26 mouse cellular contexts compared by ENCODE assay signal in genomic region chr9:94694243-94694642, GRCm38 (mm10). TPM values are rescaled to one million over a fixed set of nuclear protein-coding genes. Genes with fewer than 3 reads are reported as not detected.
DNase-seq lines count a peak whose midpoint lies in the region; ATAC-seq and TF ChIP-seq lines count a peak whose summit lies in the region.
"Had no signal": no experiment of that assay in that cellular context is flagged by ENCODE, and none has a peak within 500 bp of the region (broad histone marks: within the 10 kb centered on the region; RNA-seq: fewer than 3 reads in every experiment).

No protein-coding gene starts in this region.

- no peaks in the 10 kb centered on the region for H3K79me2 ChIP-seq in heart, adult 2 months (replicated peaks; ENCODE audit: control insufficient read depth, insufficient read depth, low read length)

- peak overlapping the region; percentile 24; the same call in 1 of the 2 replicates for H3K27ac ChIP-seq in heart, embryonic 10.5 days
- H3K27ac ChIP-seq in heart, adult 2 months = no peak overlapping the region
- peak overlapping the region; percentile 74; the same call in 1 of the 2 replicates for H3K27ac ChIP-seq in liver, embryonic 11.5 days (ENCODE audit: low read depth, low read length)
- peak overlapping the region; percentile 41 for H3K27ac ChIP-seq in liver, embryonic 16.5 days (ENCODE audit: low read length)
- no peak overlapping the region for H3K27ac ChIP-seq in embryonic facial prominence, embryonic 10.5 days (replicated peaks)
- H3K27ac ChIP-seq: embryonic facial prominence, embryonic 12.5 days; hindbrain, postnatal 0 days; layer of hippocampus, adult 2 months; midbrain, embryonic 15.5 days; neural tube, embryonic 12.5 days; stomach, postnatal 0 days had no signal

- TF ChIP-seq POLR2A in heart, adult 2 months (IDR thresholded peaks at IDR 0.05; ENCODE audit: insufficient read depth, low read depth, low read length) = no peak

- peak overlapping the region; percentile 41 for H3K4me2 ChIP-seq in liver, embryonic 11.5 days
- H3K4me2 ChIP-seq in liver, embryonic 16.5 days (ENCODE audit: low read depth, low read length) = no peak overlapping the region; the same call in 1 of the 2 replicates
- H3K4me2 ChIP-seq: embryonic facial prominence, embryonic 12.5 days; midbrain, embryonic 15.5 days; neural tube, embryonic 12.5 days had no signal

- no peak for TF ChIP-seq EP300 in heart, adult 2 months (IDR thresholded peaks at IDR 0.05; ENCODE audit: insufficient read depth, low read depth, low read length)

- H3K9me3 ChIP-seq in heart, embryonic 10.5 days = no peaks in the 10 kb centered on the region
- H3K9me3 ChIP-seq in liver, embryonic 11.5 days (ENCODE audit: control insufficient read depth, low read length) = no peaks in the 10 kb centered on the region
- H3K9me3 ChIP-seq in liver, embryonic 16.5 days (replicated peaks; ENCODE audit: control insufficient read depth, low read length) = no peaks in the 10 kb centered on the region
- no peaks in the 10 kb centered on the region for H3K9me3 ChIP-seq in embryonic facial prominence, embryonic 10.5 days
- H3K9me3 ChIP-seq: embryonic facial prominence, embryonic 12.5 days; midbrain, embryonic 15.5 days; neural tube, embryonic 12.5 days had no signal

- no peak overlapping the region for H3K4me3 ChIP-seq in heart, embryonic 10.5 days
- H3K4me3 ChIP-seq in heart, adult 2 months = no peak overlapping the region
- no peak overlapping the region for H3K4me3 ChIP-seq in liver, embryonic 11.5 days (ENCODE audit: low read depth, low read length)
- no peak overlapping the region for H3K4me3 ChIP-seq in liver, embryonic 16.5 days (ENCODE audit: low read depth, low read length)
- no peak overlapping the region for H3K4me3 ChIP-seq in embryonic facial prominence, embryonic 10.5 days
- H3K4me3 ChIP-seq: embryonic facial prominence, embryonic 12.5 days; erythroblast, embryonic 14.5 days; layer of hippocampus, adult 2 months; midbrain, embryonic 15.5 days; neural tube, embryonic 12.5 days had no signal

- WGBS in heart, embryonic 10.5 days = 53% methylated on average over 4 of the region's 4 CpGs
- 46% methylated on average over 4 of the region's 4 CpGs for WGBS in heart, adult 2 months
- 44% methylated on average over 4 of the region's 4 CpGs for WGBS in liver, embryonic 11.5 days
- WGBS in liver, embryonic 16.5 days (ENCODE audit: insufficient replicate concordance) = 23% methylated on average over 4 of the region's 4 CpGs
- WGBS in embryonic facial prominence, embryonic 10.5 days = 86% methylated on average over 4 of the region's 4 CpGs

- peak; percentile 70 for ATAC-seq in liver, embryonic 11.5 days (replicated peaks; ENCODE audit: low FRiP score)
- ATAC-seq in liver, embryonic 16.5 days (ENCODE audit: low read depth) = peak; percentile 48
- ATAC-seq: forebrain, embryonic 14.5 days; hindbrain, postnatal 0 days; intestine, embryonic 16.5 days; midbrain, embryonic 15.5 days had no signal

- no peak for TF ChIP-seq CTCF in heart, adult 2 months (IDR thresholded peaks at IDR 0.05)

- intact Hi-C loops in heart, adult 2 months (cut with DNase I) = no loop called here

- H3K36me3 ChIP-seq in heart, embryonic 10.5 days = no peaks in the 10 kb centered on the region
- H3K36me3 ChIP-seq in heart, adult 2 months (ENCODE audit: control insufficient read depth, insufficient read depth, low read length) = no peaks in the 10 kb centered on the region
- no peaks in the 10 kb centered on the region for H3K36me3 ChIP-seq in liver, embryonic 11.5 days (ENCODE audit: control insufficient read depth, insufficient read depth, low read length)
- H3K36me3 ChIP-seq in liver, embryonic 16.5 days (ENCODE audit: control insufficient read depth, insufficient read depth) = no peaks in the 10 kb centered on the region
- H3K36me3 ChIP-seq in embryonic facial prominence, embryonic 10.5 days (replicated peaks) = no peaks in the 10 kb centered on the region
- H3K36me3 ChIP-seq: embryonic facial prominence, embryonic 12.5 days; midbrain, embryonic 15.5 days; neural tube, embryonic 12.5 days had no signal

- H3K9ac ChIP-seq in heart, adult 2 months (ENCODE audit: low read depth, low read length) = no peak overlapping the region
- H3K9ac ChIP-seq in liver, embryonic 11.5 days (ENCODE audit: low read depth, low read length) = no peak overlapping the region
- H3K9ac ChIP-seq in liver, embryonic 16.5 days (ENCODE audit: low read depth, low read length) = no peak overlapping the region
- H3K9ac ChIP-seq: embryonic facial prominence, embryonic 12.5 days; midbrain, embryonic 15.5 days; neural tube, embryonic 12.5 days had no signal

- no peak for DNase-seq in heart, embryonic 10.5 days (ENCODE audit: low spot score)
- no peak for DNase-seq in heart, adult 2 months
- DNase-seq in liver, embryonic 11.5 days (ENCODE audit: low spot score) = no peak
- no peak for DNase-seq in liver
- DNase-seq in kidney, adult 9 months = no peak
- DNase-seq in embryonic facial prominence, embryonic 10.5 days (ENCODE audit: low spot score) = no peak
- no peak for DNase-seq in lung, postnatal 25 days (ENCODE audit: low spot score)
- DNase-seq: adrenal gland, postnatal 36 days; cerebellum, adult 11-12 months; cerebellum, postnatal 10 days; gastrocnemius, postnatal 10 days; heart, adult 11 months; kidney, postnatal 25 days; lung, adult 18-20 months; lung, postnatal 10 days; right cerebral cortex, postnatal 14 days had no signal

- peaks cover 27% of the 10 kb centered on the region; the same call in 1 of the 2 replicates for H3K4me1 ChIP-seq in heart, embryonic 10.5 days
- H3K4me1 ChIP-seq in heart, adult 2 months (ENCODE audit: control insufficient read depth, insufficient read depth, low read length) = peaks cover 2% of the 10 kb centered on the region
- peaks cover 21% of the 10 kb centered on the region for H3K4me1 ChIP-seq in liver, embryonic 11.5 days (replicated peaks; ENCODE audit: control insufficient read depth, insufficient read depth, low read length)
- H3K4me1 ChIP-seq in liver, embryonic 16.5 days (ENCODE audit: control insufficient read depth, low read depth, low read length) = peaks cover 37% of the 10 kb centered on the region
- peaks cover 18% of the 10 kb centered on the region for H3K4me1 ChIP-seq in embryonic facial prominence, embryonic 10.5 days
- H3K4me1 ChIP-seq: midbrain, embryonic 15.5 days; neural tube, embryonic 12.5 days had no signal

- H3K27me3 ChIP-seq in heart, embryonic 10.5 days (ENCODE audit: insufficient read depth, poor library complexity, severe bottlenecking) = no peaks in the 10 kb centered on the region
- no peaks in the 10 kb centered on the region for H3K27me3 ChIP-seq in heart, adult 2 months (ENCODE audit: control insufficient read depth, insufficient read depth, low read length)
- H3K27me3 ChIP-seq in liver, embryonic 11.5 days (replicated peaks; ENCODE audit: control insufficient read depth, insufficient read depth, low read length) = no peaks in the 10 kb centered on the region
- no peaks in the 10 kb centered on the region for H3K27me3 ChIP-seq in liver, embryonic 16.5 days (ENCODE audit: control insufficient read depth, insufficient read depth, low read depth, low read length)
- H3K27me3 ChIP-seq in embryonic facial prominence, embryonic 10.5 days (replicated peaks; ENCODE audit: low read depth, poor library complexity, severe bottlenecking) = no peaks in the 10 kb centered on the region
- H3K27me3 ChIP-seq: embryonic facial prominence, embryonic 12.5 days; midbrain, embryonic 15.5 days; neural tube, embryonic 12.5 days had no signal

RNA-seq across cellular contexts. Expression of gene Slc9a9, which starts 24.5 kb away (rescaled TPM):
- 2.6 and 3.3 TPM in 2 replicates for polyA plus RNA-seq in heart, embryonic 10.5 days (2016; fragmentation: Nextera tagmentation; extraction: Ambion mirVana)
- 1 to 10 TPM; 1.9 to 2.2 TPM for total RNA-seq in heart, adult 2 months (2021)
- 2.0 and 2.8 TPM in 2 replicates for polyA plus RNA-seq in heart, adult 2 months (2012; rRNA removed)
- polyA plus RNA-seq in liver, embryonic 11.5 days (2014; fragmentation: Nextera tagmentation; extraction: Ambion mirVana) = 1.9 and 2.3 TPM in 2 replicates
- 2.7 and 3.2 TPM in 2 replicates for polyA plus RNA-seq in liver, embryonic 16.5 days (2015; fragmentation: Nextera tagmentation; extraction: Ambion mirVana)
- 2.0 and 2.6 TPM in 2 replicates for polyA plus RNA-seq in embryonic facial prominence, embryonic 10.5 days (2016; fragmentation: Nextera tagmentation; extraction: Ambion mirVana)

Comparison
In these comparisons a context has a peak if more than half of its experiments do, and no peak if none do; other contexts are left out.
1. H3K27ac ChIP-seq: peak in heart, embryonic 10.5 days (single experiment), liver, embryonic 11.5 days (single experiment) and liver, embryonic 16.5 days (single experiment); none in heart, adult 2 months (single experiment) and embryonic facial prominence, embryonic 10.5 days (single experiment).